Mouse (Mus musculus) cerebral cortex, adult 2 months (tissue): ENCODE results near the gene Edc3.

ENCODE experiments used
- WGBS: fragments of 180-500 bp; shearing (Covaris S2); methylation state at CpG from one replicate; pipeline ENCODE4 v1.1.7; 2018; 5-methylcytosine and 5-hydroxymethylcytosine counted together

The Edc3 gene

DNA sequence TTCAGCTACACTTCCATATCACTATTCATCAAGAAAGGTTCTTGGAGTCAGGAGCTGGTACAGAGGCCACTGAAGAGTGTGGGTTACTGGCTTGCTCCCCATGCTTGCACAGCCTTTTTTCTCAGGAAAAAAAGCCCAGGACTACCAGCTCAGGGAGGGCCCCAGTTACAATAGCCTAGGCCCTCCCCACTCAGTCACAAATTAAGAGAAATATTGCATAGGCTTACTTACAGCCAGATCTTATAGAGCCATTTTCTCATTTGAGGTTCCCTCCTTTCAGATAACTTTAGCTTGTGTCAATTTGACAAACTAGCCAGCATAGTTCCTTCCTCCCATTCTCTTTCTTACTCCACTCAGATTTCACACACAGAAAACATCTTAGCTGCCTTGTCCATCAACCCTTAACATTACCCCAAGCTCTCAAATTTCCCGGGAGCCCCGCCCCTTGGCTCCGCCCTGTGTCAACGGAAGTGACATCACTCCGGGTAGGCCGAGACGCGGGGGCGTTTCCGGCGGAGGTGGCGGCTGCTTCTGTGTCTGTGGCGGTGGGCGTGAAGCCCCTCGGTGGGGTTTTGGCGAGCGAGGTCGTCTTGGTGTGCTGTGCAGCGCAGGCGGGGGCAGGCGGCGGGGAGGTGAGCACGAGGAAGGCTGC, at the start of gene Edc3:
Gene Edc3 (plus strand): TSS at position 473 of the 652 bp plus-strand sequence.
- under 1% methylated on average over 23 of the region's 23 CpGs for WGBS

DNA sequence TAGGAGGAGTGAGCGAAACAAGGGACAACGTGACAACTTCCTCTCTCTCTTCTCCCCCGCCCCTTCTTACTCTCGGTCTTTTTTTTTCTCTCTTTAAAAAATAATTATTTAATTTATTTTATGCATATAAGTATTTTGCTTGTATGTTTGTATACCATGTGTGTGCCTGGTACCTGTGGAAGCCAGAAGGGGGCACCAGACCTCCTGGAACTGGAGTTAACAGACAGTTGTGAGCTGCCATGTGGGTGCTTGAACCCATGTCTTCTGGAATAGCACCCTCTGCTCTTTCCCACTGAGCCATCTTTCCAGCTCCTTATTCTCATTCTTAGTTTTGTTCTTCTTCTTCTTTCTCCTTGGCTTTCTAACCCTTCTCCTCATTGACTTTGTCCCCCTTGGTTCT, 49.4 kb upstream of the Edc3 start:
- WGBS: 82% methylated on average over 4 of the region's 4 CpGs

DNA sequence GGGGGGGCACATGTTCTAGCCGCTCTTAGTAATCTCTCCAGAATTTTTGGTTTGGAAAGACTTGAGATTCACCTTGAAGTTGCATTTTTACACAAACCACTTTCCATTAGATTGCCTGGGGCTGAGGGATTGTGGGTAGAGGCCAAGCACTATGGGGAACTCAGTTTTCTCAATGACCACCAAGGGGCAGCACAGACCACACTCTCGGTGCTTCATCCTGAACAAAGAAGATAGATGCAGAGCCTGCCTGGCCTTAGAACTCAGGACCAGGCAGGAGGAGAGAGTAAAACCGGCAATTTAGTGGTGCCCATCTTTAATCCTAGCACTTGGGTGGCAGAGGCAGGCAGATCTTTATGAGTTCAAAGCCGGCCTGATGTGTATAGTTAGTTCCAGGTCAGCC, 48.6 kb upstream of the Edc3 start:
- WGBS: 21% methylated on average over 4 of the region's 4 CpGs

DNA sequence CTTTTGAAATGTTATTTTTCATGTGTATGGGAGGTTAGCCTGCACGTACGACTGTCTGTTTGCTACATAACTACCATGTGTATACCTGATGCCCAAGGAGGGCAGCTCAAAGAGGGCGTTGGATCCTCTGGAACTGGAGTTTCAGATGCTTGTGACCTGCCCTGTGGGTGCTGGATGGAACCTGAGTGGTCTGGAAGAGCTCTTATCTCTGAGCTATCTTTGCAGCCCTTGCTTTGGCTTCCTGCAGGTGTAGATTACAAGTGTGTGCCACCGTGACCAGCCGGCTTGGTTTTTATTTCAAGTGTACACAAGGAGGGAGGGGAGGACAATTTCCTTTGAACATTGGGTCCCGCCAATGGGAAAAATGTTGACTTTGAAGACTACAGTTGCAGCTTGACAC, 47.8 kb upstream of the Edc3 start:
- 86% methylated on average over 6 of the region's 6 CpGs for WGBS

DNA sequence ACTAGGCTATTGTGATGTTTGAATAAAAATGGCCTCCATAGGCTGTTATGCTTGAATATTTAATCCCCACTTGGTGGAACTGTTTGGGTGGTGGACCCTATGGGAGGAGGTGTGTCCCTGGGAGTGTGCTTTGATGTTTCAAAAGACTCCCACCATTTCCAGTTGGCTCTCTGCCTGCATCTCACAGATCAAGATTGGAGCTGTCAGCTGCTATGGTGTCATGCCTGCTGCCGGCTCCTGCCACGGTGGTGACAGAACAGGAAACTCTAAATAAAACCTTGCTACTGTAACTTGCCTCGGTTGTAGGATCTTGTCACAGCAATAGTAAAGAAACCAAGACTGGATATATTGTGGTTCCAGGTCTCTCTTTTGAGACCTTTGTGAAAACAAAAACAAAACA, 46.8 kb upstream of the Edc3 start:
- 28% methylated on average over 3 of the region's 3 CpGs for WGBS

DNA sequence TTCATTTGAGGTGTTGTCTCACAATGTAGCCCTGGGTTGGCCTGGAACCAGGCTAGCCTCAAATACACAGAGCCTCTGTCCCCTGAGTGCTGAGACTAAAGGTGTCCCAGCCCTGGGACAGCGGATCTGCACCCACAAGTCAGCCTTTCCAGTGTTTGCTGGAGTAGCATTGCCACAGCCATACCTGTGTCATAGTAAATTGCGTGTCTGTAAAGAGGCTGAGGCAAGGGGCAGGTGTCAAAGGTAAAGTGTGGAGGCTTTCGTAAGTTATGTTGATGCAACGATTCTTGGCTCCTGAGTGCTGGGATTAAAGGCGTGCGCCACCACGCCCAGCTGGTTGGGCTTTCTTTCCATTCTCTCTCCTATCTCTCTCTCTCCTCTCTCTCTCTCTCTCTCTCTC, 43.7 kb upstream of the Edc3 start:
- 75% methylated on average over 7 of the region's 7 CpGs for WGBS

DNA sequence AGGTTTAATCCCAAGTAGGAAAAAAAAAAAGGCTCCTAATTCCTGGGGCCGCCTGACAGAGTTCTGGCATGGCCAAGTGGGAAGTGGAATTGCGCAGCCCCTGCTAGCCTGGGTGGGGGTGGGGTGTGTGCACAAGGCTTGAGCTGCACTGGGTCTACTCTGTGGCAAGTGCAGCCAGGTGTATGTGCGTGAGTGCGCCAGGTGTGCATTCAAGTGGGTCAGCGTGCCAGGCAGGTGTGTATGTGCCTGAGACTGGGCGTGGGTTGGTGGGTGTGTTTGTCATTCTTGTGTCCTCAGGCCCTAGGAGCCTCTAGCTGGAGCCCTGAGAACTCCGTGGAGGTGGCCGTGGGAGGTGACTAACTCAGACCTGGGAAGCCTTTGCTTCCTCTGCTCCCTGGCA, 41.8 kb upstream of the Edc3 start:
- WGBS: 90% methylated on average over 8 of the region's 8 CpGs

DNA sequence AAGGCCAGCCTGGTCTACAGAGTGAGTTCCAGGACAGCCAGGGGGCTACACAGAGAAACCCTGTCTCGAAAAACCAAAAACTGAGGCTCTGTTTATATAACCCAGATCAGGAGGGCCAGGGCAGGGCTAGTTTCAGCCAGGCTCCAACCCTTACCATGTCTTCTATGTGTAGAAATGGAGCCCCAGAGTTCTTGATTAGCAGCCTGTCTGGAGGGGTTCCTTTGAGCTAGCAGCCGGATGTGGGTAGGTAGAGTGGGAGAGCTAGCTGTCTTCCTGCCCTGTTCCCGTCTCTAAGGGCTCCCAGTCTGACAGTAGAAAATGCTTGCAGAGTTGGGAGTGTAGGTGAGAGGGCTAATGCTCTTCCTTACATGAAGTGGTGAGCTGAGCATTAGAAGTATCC, 41.2 kb upstream of the Edc3 start:
- WGBS: 73% methylated on average over 3 of the region's 3 CpGs

DNA sequence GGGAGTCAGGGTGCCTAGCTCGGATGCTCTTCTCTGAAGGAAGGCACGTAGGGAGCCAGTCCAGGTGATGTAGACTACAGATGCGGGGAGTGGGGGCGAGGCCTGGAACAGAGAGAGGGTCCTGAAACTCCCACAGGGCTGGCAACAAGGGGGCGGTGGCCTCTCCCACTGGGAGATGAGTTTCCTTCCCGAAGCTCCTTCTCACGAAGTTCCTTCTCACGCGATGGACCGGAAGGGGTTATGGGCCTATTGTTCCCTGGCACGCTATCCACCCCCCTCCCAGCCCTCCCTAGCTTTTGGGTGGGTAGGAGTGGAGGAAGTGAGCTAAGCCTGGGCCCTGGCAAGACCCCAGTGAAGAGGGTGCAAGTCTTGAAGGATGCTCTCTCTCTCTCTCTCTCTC, 40.5 kb upstream of the Edc3 start:
- 73% methylated on average over 11 of the region's 11 CpGs for WGBS

DNA sequence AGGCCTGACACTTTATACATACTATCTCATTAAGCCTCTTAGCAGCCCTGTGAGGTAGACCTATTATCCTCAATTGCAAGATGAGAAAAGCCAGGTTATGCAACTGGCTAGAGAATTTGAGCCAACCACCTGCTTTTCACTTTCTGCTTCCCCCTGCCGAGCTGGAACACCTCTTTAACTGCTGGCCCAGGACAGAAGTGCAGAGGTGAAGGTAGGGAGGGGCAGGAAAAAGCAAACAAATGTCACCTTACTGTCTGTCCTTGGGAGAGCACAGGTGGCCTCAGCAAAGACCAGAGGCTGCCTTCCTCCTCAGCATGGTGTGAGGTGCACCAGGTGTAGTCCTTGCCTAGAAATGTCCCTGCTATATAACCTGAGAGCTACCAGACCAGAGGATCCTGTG, 40.1 kb upstream of the Edc3 start:
- 71% methylated on average over 1 of the region's 1 CpGs for WGBS

DNA sequence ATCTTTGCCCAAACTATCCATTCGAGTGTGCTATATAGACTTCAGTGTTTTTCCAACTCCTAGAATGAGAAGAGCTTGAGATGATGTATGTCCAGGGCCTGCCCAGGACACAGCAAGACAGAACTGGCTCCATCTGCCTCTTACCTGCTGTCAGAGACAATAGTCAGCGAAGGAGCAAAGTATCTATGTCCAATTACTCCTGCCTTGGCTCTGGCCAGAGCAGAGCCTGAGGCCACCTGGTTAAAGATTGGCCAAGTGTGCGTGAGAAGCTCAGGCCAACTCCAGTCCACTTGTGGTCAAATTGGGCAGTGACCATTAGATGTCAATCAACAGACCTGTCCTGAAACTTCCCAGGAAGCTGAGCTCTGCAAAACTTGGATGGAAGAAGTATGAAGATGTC, 38.8 kb upstream of the Edc3 start:
- 89% methylated on average over 3 of the region's 3 CpGs for WGBS

DNA sequence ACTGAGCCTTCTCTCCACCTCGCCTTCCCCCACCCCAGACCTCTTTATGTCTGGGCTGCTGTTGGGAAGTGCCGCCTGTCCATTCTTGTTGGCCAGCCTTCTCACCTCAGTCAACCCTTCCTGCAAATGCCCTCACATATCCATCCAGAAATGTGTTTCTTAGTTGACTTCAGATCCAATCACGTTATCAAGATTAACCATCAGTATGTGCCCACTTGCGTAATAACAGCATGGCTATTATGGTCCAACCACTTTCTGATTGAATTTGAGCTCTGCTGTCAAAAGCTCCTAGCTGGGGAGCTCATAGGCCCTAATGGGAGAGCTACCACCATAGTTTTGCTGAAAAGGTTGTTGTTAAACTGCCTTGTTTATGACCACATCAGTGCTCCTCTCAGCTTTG, 37.3 kb upstream of the Edc3 start:
- 97% methylated on average over 4 of the region's 4 CpGs for WGBS

DNA sequence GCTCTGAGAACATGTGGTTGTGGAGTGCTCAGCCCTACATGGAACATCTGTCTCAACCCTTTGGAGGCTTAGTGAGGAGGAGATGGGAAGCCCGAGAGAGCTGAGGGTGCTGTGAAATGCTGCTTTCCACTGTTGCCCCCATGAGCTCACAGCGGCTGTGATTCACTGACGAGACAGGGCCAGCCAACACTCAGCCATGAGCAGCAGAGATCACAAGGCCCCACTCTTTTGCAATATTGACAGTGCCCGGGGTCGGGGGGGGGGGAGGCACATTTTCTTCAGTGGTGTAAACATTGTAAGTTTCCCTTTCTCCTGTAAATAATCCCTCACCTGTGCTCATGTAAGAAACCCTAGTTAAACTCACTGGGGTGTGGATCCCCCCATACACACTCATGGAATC, 36.8 kb upstream of the Edc3 start:
- 86% methylated on average over 5 of the region's 5 CpGs for WGBS

DNA sequence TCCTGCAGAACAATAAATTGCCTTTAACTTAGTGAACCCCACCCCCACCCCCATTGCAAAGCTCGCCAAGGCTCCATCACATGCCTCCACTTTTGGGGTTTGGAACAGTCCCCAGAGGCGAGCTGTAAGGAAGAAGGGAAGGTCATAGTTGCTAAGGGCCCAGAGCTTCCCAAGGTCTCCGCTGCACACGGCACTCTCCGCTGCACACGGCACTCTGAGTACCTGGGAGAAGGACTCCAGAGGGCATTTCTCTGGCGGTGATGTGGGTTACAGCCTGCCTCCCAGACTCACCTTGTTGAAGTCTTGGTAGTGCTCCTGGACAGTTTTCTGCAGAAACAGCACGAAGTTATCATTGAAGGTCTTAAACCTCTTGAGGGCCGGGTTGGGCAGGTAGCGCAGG, 26.9 kb upstream of the Edc3 start:
- 86% methylated on average over 10 of the region's 10 CpGs for WGBS

DNA sequence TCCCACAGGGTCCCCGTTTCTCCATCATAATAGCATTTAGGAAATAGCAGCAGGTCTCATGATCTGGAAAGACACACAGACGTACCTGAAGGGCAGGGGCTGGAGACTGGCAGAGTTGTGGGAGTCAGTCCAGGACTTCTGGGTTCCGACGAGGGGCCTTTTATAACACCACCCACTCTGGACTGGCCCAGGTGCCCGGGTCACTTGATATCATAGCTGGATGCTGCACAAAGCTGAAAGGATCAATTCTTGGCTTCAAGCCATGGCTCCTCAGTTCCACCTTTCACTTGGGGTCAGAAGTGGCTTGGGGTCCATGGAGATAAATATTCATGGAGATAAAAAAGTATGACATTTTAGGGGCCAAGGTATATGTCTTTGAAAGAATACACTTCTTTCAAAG, 24.8 kb upstream of the Edc3 start, which contains the start of gene Cyp1a2:
Gene Cyp1a2 (minus strand): TSS at position 184 of the 400 bp plus-strand sequence.
- 81% methylated on average over 5 of the region's 5 CpGs for WGBS

DNA sequence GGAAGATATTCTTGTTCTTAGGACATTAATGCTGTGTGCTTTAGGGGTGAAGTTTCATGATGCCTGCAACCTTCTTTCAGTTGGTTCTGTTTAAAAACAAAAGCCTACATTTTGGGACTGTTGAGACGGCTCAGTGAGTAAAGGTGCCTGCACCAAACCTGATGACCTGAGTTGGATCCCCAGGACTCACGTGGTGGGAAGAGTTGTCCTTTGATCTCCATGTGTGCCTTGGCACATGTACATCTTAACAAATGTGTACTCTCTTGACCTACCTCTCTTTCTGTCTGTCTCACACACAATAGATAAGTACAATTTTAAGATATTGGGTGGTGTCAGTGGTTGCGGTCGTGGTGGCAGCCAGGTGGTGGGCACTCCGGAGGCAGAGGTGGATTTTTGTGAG, 22.3 kb upstream of the Edc3 start:
- 94% methylated on average over 5 of the region's 5 CpGs for WGBS

DNA sequence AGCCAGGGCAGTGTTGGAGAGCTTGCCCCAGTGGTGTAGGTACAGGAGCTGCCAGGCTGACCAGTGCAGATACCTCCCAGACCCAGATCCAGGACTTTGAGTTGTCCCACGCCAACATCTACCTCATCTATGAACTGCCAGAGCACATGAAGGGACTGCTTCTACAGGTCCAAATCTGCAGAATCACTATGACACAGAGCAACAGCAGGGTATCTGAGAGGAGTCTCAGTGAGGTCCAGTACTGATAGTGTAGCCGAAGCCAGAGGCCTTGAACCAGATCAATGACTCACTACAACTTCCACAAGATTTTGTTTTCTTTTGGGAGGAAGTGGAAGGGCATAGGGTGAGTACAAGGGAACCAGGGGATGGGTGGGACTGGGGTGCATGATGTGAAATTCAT, 20.6 kb upstream of the Edc3 start, which contains the start of gene Cyp1a1:
Gene Cyp1a1 (plus strand): TSS at position 178 of the 400 bp plus-strand sequence.
- WGBS: 88% methylated on average over 2 of the region's 2 CpGs

DNA sequence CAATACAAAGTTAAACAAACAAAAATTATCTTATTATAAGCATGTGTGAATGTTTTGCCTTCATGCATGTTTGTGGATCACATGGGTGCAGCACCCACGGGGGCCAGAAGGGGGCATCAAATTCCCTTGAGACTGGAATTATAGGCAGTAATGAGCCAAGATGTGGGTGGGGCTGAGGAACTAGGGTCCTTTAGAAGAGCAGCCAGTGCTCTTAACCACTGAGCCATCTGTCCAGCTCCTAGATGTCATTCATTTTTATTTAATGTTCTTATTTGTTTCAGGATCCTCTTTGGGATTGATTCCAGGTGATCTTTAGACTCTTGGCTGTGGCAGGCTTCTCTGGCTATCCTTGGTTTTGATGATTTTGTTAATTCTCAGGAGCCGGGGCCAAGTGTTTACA, 20.2 kb upstream of the Edc3 start:
- WGBS: 51% methylated on average over 2 of the region's 2 CpGs

DNA sequence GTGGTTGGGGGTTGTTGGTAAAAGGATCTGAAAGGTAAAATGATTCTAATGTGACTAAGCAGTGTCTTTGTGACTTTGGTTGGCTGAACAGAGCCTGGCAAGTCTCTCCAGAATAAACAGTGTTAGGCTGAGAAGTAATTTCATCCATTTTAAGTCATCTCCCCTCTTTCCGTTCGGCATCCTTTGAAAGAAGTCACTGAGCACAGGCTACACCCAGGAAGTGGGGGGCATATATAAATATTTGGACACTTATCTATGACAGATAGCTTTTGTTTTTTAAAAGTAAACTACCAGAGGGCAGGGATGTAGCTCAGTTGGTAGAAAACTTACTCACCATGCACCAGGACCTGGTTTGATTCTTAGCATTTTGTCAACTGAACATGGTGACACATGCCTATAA, 19.7 kb upstream of the Edc3 start:
- WGBS: 91% methylated on average over 2 of the region's 2 CpGs

DNA sequence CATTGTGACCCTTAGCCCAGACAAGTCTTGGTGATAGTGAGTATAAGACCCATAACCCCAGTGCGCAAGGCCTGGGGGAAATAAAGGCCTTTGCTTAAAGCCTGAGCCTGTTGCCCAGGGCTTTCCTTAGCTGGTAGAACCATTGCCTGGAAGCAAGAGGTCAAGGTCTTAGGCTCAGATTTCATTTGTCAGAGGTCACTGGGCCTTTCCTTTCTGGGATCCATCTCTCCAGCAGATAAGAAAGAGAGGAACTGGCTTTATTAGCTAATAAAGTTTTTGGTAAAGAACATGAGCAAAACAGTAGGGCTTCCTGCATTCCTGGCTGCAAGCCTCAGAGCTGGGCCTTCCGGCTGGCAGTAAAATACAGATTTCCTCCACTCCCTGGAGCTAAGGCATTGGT, 14.2 kb upstream of the Edc3 start:
- 92% methylated on average over 2 of the region's 2 CpGs for WGBS

DNA sequence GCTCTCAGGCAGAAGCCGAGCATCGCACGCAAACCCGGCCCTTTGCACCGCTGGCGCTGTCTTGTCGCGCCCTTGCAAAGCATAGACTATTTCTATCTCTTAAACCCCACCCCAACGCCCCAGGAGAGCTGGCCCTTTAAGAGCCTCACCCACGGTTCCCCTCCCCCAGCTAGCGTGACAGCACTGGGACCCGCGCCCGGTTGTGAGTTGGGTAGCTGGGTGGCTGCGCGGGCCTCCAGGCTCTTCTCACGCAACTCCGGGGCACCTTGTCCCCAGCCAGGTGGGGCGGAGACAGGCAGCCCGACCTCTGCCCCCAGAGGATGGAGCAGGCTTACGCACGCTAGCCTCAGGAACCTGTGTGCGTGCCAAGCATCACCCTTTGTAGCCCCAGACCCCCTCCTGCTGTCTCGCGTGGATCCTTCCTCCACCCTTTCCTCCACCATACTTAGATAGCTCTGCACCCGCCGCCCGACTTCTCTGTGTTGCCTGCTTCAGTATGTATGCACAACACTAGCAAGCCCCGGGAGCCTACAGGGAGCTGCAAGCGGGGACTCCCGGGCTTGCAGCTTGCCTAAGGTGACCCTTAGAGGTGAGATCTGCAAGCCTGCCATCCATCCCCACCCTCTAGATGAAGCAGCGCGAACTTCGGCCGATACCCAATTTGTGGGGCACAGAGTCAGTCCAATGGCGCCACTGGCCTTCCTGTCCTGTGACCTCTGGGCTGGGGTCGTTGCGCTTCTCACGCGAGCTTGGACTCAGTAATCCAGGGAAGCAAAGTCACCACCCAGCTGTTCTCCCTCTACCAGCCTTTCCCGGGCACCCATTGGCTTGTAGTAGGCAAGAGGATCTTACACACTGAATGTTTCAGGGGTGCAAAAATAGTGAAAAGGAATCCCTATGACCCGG, 11.7 kb upstream of the Edc3 start:
- 3% methylated on average over 42 of the region's 42 CpGs for WGBS

DNA sequence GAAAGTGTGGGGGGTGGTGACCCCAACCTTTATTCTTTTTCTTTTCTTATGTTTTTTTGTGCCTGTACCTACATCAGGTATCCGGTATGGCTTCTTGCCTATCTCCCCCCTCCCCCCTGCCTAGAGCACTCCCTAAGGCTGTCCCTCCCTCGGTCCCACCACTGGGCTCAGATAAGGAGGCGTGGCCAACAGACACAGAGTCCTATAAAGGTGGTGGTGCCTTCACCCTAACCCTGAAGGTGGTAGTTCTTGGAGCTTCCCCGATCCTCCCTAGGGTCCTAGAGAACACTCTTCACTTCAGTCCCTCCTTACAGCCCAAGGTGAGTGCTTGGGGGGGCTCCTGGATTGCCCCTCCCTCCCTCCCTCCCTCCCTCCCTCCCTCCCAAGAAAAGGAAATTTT, 11.0 kb upstream of the Edc3 start:
- WGBS: 36% methylated on average over 4 of the region's 4 CpGs

DNA sequence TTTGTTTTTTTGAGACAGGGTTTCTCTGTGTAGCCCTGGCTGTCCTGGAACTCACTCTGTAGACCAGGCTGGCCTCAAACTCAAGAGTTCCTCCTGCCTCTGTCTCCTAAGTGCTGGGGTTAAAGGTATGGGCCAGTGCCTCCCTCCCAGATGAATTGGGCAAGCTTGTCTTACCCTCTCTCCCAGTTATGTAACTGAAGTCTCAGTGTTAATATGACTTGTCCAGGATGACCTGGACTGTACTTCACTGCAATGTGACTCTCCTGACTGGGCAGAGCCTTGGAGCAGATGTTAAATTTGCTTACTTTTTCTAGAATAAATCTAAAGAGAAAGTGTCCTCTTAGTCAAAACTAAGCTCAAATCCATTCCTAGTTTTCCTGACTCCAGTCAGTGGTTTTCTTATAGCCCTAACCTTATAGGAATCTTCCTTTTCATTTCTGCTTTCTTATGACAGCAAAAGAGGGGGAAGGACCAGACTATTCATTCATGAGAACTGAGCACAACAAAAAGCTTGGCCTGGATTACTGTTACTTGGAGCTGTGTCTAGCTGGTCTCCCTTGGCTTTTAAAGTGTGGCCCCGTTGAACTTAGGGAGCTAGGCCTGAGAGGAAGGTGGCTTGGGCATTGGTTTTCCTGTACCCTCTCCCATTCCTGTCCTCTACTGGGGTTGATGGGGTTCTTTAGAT, 9.7 kb upstream of the Edc3 start:
- 74% methylated on average over 1 of the region's 1 CpGs for WGBS
